Mouse (Mus musculus): ENCODE measurements around the gene Abr. TPM values are rescaled to one million over a fixed set of nuclear protein-coding genes. Genes with fewer than 3 reads are reported as not detected.

The Abr gene
- polyA plus RNA-seq, 1 experiment: 81.3 TPM

GRCm38 (mm10) chr11:76410826-76411225 is 211.3 kb downstream of the Abr start:
- no peaks in the 10 kb centered on the region for H3K27me3 ChIP-seq (ENCODE audit: control insufficient read depth, insufficient read depth, insufficient read length)

GRCm38 (mm10) chr11:76406702-76407583 is 215.2 kb downstream of the Abr start, which contains the start of gene Timm22:
Timm22 (plus strand) TSS chr11:76406952.
- Histone ChIP-seq H3K79me2 (ENCODE audit: control insufficient read depth, insufficient read depth) (peaks cover 15% of the 10 kb centered on the region), H3K36me3 (ENCODE audit: control insufficient read depth, insufficient read depth) (no peaks in the 10 kb centered on the region)
- no peak for TF ChIP-seq MAX (IDR thresholded peaks at IDR 0.05; ENCODE audit: low read depth)
- no peak for TF ChIP-seq TCF3 (IDR thresholded peaks at IDR 0.05; ENCODE audit: insufficient read length, low read depth)
- no peak for TF ChIP-seq MYOD1 (IDR thresholded peaks at IDR 0.05; ENCODE audit: control insufficient read depth in 1 of 3, insufficient read length in 2 of 3, low read depth in 2 of 3)
- TF ChIP-seq E2F4 (IDR thresholded peaks at IDR 0.05; ENCODE audit: insufficient read depth): no peak
- TF ChIP-seq POLR2AphosphoS2 (IDR thresholded peaks at IDR 0.05; ENCODE audit: insufficient read length, low read depth): peak; percentile 65
- TF ChIP-seq TCF12 (IDR thresholded peaks at IDR 0.05; ENCODE audit: insufficient read depth, poor library complexity, severe bottlenecking): no peak
- no peak for TF ChIP-seq USF1 (IDR thresholded peaks at IDR 0.05; ENCODE audit: low read depth)
- TF ChIP-seq REST (IDR thresholded peaks at IDR 0.05; ENCODE audit: insufficient read depth, insufficient read length): no peak
- TF ChIP-seq CEBPB (IDR thresholded peaks at IDR 0.05; ENCODE audit: insufficient read depth, poor library complexity, severe bottlenecking): 0 out of 2 replicates have a peak, but pooled peaks have one; percentile 18
- no peak for TF ChIP-seq SRF (IDR thresholded peaks at IDR 0.05; ENCODE audit: control insufficient read depth, insufficient read length, low read depth)
- TF ChIP-seq MYOG (IDR thresholded peaks at IDR 0.05; ENCODE audit: control insufficient read depth in 1 of 3, insufficient read depth in 1 of 3, insufficient read length in 2 of 3, low read depth in 2 of 3): no peak
- peak; percentile 80 for TF ChIP-seq POLR2A (IDR thresholded peaks at IDR 0.05; ENCODE audit: insufficient read length, low read depth)

More at GRCm38 (mm10) chr11:76410826-76411225, 211.3 kb downstream of the Abr start:
- Histone ChIP-seq H3K79me2 (ENCODE audit: control insufficient read depth, insufficient read depth) (peaks cover 15% of the 10 kb centered on the region), H3K4me2 (ENCODE audit: low read depth) (no peak overlapping the region), H3K4me3 (no peak overlapping the region), H3K36me3 (ENCODE audit: control insufficient read depth, insufficient read depth) (peaks cover 4% of the 10 kb centered on the region), H3ac (ENCODE audit: control insufficient read depth, insufficient read length) (no peak overlapping the region)
- TF ChIP-seq MAX (IDR thresholded peaks at IDR 0.05; ENCODE audit: low read depth) (no peak), SRF (IDR thresholded peaks at IDR 0.05; ENCODE audit: control insufficient read depth, insufficient read length, low read depth) (no peak), POLR2A (IDR thresholded peaks at IDR 0.05; ENCODE audit: insufficient read length, low read depth) (no peak), CEBPB (IDR thresholded peaks at IDR 0.05; ENCODE audit: insufficient read depth, poor library complexity, severe bottlenecking) (no peak), E2F4 (IDR thresholded peaks at IDR 0.05; ENCODE audit: insufficient read depth) (no peak), TCF12 (IDR thresholded peaks at IDR 0.05; ENCODE audit: insufficient read depth, poor library complexity, severe bottlenecking) (no peak), TCF3 (IDR thresholded peaks at IDR 0.05; ENCODE audit: insufficient read length, low read depth) (no peak), POLR2AphosphoS2 (IDR thresholded peaks at IDR 0.05; ENCODE audit: insufficient read length, low read depth) (no peak), REST (IDR thresholded peaks at IDR 0.05; ENCODE audit: insufficient read depth, insufficient read length) (no peak), MYOG (IDR thresholded peaks at IDR 0.05; ENCODE audit: control insufficient read depth in 1 of 3, insufficient read depth in 1 of 3, insufficient read length in 2 of 3, low read depth in 2 of 3) (no peak), MYOD1 (IDR thresholded peaks at IDR 0.05; ENCODE audit: control insufficient read depth in 1 of 3, insufficient read length in 2 of 3, low read depth in 2 of 3) (no peak), USF1 (IDR thresholded peaks at IDR 0.05; ENCODE audit: low read depth) (no peak)

GRCm38 (mm10) chr11:76405626-76406264 is 216.4 kb downstream of the Abr start:
- TF ChIP-seq MYOD1 (IDR thresholded peaks at IDR 0.05; ENCODE audit: control insufficient read depth in 1 of 3, insufficient read length in 2 of 3, low read depth in 2 of 3): no peak
- TF ChIP-seq REST (IDR thresholded peaks at IDR 0.05; ENCODE audit: insufficient read depth, insufficient read length): no peak
- no peak for TF ChIP-seq POLR2AphosphoS2 (IDR thresholded peaks at IDR 0.05; ENCODE audit: insufficient read length, low read depth)
- TF ChIP-seq MYOG (IDR thresholded peaks at IDR 0.05; ENCODE audit: control insufficient read depth in 1 of 3, insufficient read depth in 1 of 3, insufficient read length in 2 of 3, low read depth in 2 of 3): no peak
- TF ChIP-seq USF1 (IDR thresholded peaks at IDR 0.05; ENCODE audit: low read depth): no peak
- no peak for TF ChIP-seq E2F4 (IDR thresholded peaks at IDR 0.05; ENCODE audit: insufficient read depth)
- no peak for TF ChIP-seq TCF12 (IDR thresholded peaks at IDR 0.05; ENCODE audit: insufficient read depth, poor library complexity, severe bottlenecking)
- TF ChIP-seq SRF (IDR thresholded peaks at IDR 0.05; ENCODE audit: control insufficient read depth, insufficient read length, low read depth): no peak
- H3K4me2 ChIP-seq (ENCODE audit: low read depth): no peak overlapping the region

More at GRCm38 (mm10) chr11:76406702-76407583, 215.2 kb downstream of the Abr start, which contains the start of gene Timm22:
- Histone ChIP-seq H3K4me2 (ENCODE audit: low read depth) (peak within 1 kb of the TSS; percentile 73), H3K27me3 (ENCODE audit: control insufficient read depth, insufficient read depth, insufficient read length) (no peaks in the 10 kb centered on the region), H3ac (ENCODE audit: control insufficient read depth, insufficient read length) (peak within 1 kb of the TSS; percentile 7), H3K4me3 (peak within 1 kb of the TSS; percentile 71)

DNA sequence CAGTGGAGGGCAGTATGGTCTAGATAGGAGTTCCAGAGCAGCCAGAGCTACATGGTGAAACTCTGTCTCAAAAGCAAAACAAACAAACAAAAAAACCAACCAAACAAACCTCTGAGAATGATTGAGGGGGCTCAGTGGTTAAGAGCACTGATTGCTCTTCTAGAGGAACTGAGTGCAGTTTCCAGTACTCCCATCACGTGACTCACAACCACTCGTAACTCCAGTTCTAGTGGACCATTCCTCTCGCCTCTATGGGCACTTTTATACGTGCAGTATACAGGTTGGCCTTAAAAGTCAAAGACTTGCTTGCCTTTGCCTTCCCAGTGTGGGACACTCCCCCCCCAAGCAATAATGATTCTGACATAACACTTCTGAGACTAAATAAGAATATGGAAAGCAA is 217.0 kb downstream of the Abr start:
- peaks cover 15% of the 10 kb centered on the region for H3K79me2 ChIP-seq (ENCODE audit: control insufficient read depth, insufficient read depth)
- no peaks in the 10 kb centered on the region for H3K27me3 ChIP-seq (ENCODE audit: control insufficient read depth, insufficient read depth, insufficient read length)
- no peak overlapping the region for H3ac ChIP-seq (ENCODE audit: control insufficient read depth, insufficient read length)
- H3K4me3 ChIP-seq: no peak overlapping the region
- H3K36me3 ChIP-seq (ENCODE audit: control insufficient read depth, insufficient read depth): no peaks in the 10 kb centered on the region
- H3K4me2 ChIP-seq (ENCODE audit: low read depth): no peak overlapping the region
- no peak for TF ChIP-seq POLR2AphosphoS2 (IDR thresholded peaks at IDR 0.05; ENCODE audit: insufficient read length, low read depth)
- peak; percentile 40 for TF ChIP-seq USF1 (IDR thresholded peaks at IDR 0.05; ENCODE audit: low read depth)

More at GRCm38 (mm10) chr11:76405626-76406264, 216.4 kb downstream of the Abr start:
- Histone ChIP-seq H3K4me3 (no peak overlapping the region), H3ac (ENCODE audit: control insufficient read depth, insufficient read length) (no peak overlapping the region), H3K36me3 (ENCODE audit: control insufficient read depth, insufficient read depth) (no peaks in the 10 kb centered on the region), H3K79me2 (ENCODE audit: control insufficient read depth, insufficient read depth) (peaks cover 15% of the 10 kb centered on the region), H3K27me3 (ENCODE audit: control insufficient read depth, insufficient read depth, insufficient read length) (no peaks in the 10 kb centered on the region)
